Mouse (Mus musculus) CD8-positive naive resting alpha-beta T cell, adult 2 months (primary cell): ENCODE measurements around the gene Dkc1.
"Not testable (repeated sequence)": the region's sequence is repeated elsewhere in the genome, so short reads cannot be mapped to it uniquely, and the experiment has no call there.

ENCODE experiments used
- DNase-seq, 2 experiments: peaks; one replicate each; pipeline ENCODE4 v3.0.0; 2022; ENCODE audit warnings: low read depth in 2 of 2, low spot score in 2 of 2

Dkc1 gene

GRCm38 (mm10) chrX:75138182-75138581, 42.5 kb downstream of the Dkc1 start:
- no peak for DNase-seq

GRCm38 (mm10) chrX:75143124-75143555, 47.5 kb downstream of the Dkc1 start:
- not testable (repeated sequence) for DNase-seq

- DNase-seq, result no peak
Measured at GRCm38 (mm10) chrX:75148414-75148813, 52.8 kb downstream of the Dkc1 start.

GRCm38 (mm10) chrX:75150304-75150703, 54.6 kb downstream of the Dkc1 start:
- no peak for DNase-seq

- DNase-seq, result no peak
Measured at GRCm38 (mm10) chrX:75152249-75152648, 56.6 kb downstream of the Dkc1 start.

GRCm38 (mm10) chrX:75155576-75156243, 60.1 kb downstream of the Dkc1 start:
- no peak for DNase-seq
